Mouse (Mus musculus) stomach, embryonic 14.5 days (tissue): ENCODE data around the gene Myh14. TPM values are rescaled to one million over a fixed set of nuclear protein-coding genes. Genes with fewer than 3 reads are reported as not detected.

Experiments used
- ATAC-seq: fragments of 200-750 bp; cut with Nextera tagmentation; 2 replicates; pipeline ENCODE4 v1.8.0; 2017; ENCODE audit warnings: low read depth, moderate TSS enrichment; ENCODE audit not compliant: insufficient number of reproducible peaks, insufficient read depth, low FRiP score
- H3K27ac ChIP-seq: fragments of 300-500 bp; sonication (generic); 2 replicates; pipeline ENCODE4 v1.5.1; 2014; ENCODE audit warnings: mild to moderate bottlenecking, low read length, moderate library complexity, mixed read lengths
- H3K27me3 ChIP-seq: fragments of 300-500 bp; sonication (generic); 2 replicates; pipeline ENCODE4 v1.6.1; 2014; ENCODE audit warnings: low read length, control low read depth, mixed read lengths; ENCODE audit not compliant: control insufficient read depth, insufficient read depth
- H3K36me3 ChIP-seq: fragments of 300-500 bp; sonication (generic); 2 replicates; pipeline ENCODE4 v1.6.1; 2014; ENCODE audit warnings: mild to moderate bottlenecking, control low read depth, low read length, moderate library complexity, mixed read lengths; ENCODE audit not compliant: control insufficient read depth, insufficient read depth
- H3K4me1 ChIP-seq: fragments of 300-500 bp; sonication (generic); 2 replicates; pipeline ENCODE4 v1.6.1; 2014; ENCODE audit warnings: low read length, control low read depth, mixed read lengths; ENCODE audit not compliant: control insufficient read depth, insufficient read depth
- H3K4me2 ChIP-seq: fragments of 300-500 bp; sonication (generic); replicated peaks from 2 replicates; pipeline ENCODE4 v1.6.1; 2014; ENCODE audit warnings: low read depth, low read length, control low read depth
- H3K4me3 ChIP-seq: fragments of 300-500 bp; sonication (generic); 2 replicates; pipeline ENCODE4 v1.5.1; 2014; ENCODE audit warnings: low read depth, low read length, control low read depth
- H3K9ac ChIP-seq: fragments of 300-500 bp; sonication (generic); replicated peaks from 2 replicates; pipeline ENCODE4 v1.6.1; 2014; ENCODE audit warnings: low read depth, mild to moderate bottlenecking, control low read depth, low read length, moderate library complexity, mixed read lengths
- H3K9me3 ChIP-seq: fragments of 300-500 bp; sonication (generic); 2 replicates; pipeline ENCODE4 v1.6.1; 2016; ENCODE audit warnings: low read depth, low read length, control low read depth; ENCODE audit not compliant: control insufficient read depth
- WGBS: fragments of 180-500 bp; shearing (Covaris S2); extraction: QIAGEN DNeasy Blood & Tissue Kit; methylation state at CpG from one replicate; pipeline ENCODE4 v1.1.7; 2014; 5-methylcytosine and 5-hydroxymethylcytosine counted together
- polyA plus RNA-seq: library from polyadenylated mRNA; unstranded; fragments of >200 nt; fragmentation: Nextera tagmentation; extraction: Ambion mirVana; gene quantifications from 2 replicates; pipeline ENCODE4 v1.2.1, GENCODE M21; 2014

Gene Myh14
- polyA plus RNA-seq, 1 experiment from 2014 or later: 15.8 TPM

DNA sequence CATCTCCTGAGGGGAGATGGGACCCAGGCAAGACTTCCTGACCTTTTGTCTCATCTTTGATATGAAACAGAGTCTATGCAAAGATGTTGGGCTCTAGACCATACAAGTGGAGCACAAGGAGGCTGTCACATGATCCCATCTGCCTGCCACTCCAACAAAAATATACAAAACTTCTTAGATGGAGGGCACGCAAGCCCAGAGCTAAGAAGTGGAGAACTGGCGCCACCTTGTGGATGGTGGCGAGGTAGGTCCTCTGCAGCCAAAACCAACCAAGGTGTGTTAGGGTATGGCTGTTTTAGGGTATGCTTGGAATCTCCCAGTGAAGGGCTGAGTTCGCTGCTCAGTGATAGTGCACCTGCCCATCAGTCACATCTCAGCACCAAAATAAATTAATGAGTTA, 20.7 kb downstream of the Myh14 start:
- H3K36me3 ChIP-seq: no peaks in the 10 kb centered on the region
- WGBS: 8% methylated on average over 4 of the region's 4 CpGs
- H3K9ac ChIP-seq: no peak overlapping the region
- no peaks in the 10 kb centered on the region for H3K9me3 ChIP-seq
- H3K27ac ChIP-seq: no peak overlapping the region
- no peak for ATAC-seq
- peaks cover 8% of the 10 kb centered on the region; the same call in 1 of the 2 replicates for H3K27me3 ChIP-seq
- H3K4me1 ChIP-seq: no peaks in the 10 kb centered on the region
- no peak overlapping the region for H3K4me3 ChIP-seq
- H3K4me2 ChIP-seq: no peak overlapping the region

DNA sequence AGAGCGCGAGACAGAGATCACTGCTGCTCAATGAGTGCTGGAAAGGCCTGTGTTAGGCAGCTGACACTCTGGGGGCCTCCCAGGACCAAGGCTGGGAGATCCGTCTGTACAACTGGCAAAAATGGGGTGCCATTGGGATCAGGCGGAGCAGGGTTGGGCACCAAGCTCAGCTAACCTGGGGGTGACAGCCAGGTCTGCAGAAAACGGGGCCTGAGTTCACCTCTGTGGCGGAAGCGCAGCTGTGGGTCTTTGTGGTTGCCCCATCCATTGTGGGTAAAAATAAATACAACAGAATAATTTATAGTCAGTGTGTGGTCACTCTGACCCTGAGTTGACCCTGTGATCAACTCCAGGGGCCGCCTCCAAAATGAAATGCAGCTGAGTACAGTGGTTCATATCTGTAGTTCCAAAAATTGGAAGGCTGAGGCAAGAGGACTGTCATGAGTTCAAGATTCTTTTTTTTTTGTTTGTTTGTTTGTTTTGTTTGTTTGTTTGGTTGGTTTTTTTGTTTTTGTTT, 21.5 kb downstream of the Myh14 start:
- H3K9ac ChIP-seq: no peak overlapping the region
- H3K36me3 ChIP-seq: no peaks in the 10 kb centered on the region
- no peak overlapping the region for H3K4me3 ChIP-seq
- H3K9me3 ChIP-seq: no peaks in the 10 kb centered on the region
- H3K27ac ChIP-seq: no peak overlapping the region
- no peaks in the 10 kb centered on the region for H3K4me1 ChIP-seq
- H3K4me2 ChIP-seq: no peak overlapping the region
- no peak for ATAC-seq
- 68% methylated on average over 8 of the region's 8 CpGs for WGBS
- peaks cover 9% of the 10 kb centered on the region; the same call in 1 of the 2 replicates for H3K27me3 ChIP-seq

DNA sequence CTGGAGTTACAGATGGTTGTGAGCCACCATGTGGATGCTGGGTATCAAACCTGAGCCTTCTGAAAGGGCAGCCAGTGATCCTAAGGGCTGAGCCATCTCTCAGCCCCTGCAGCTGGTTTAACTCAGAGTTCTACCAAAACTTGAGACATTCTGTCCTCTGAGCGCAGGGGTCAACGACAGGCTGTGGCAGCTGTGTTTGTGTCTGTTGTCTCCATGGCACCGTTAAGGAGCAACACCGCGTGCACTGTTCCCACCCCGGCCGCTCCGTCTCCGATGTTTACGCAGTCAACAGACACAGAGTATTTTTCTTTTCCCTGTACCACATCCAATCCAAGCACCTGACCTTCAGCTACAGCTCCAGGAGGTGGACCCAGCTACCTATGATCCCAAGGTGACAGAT, 22.9 kb downstream of the Myh14 start:
- H3K36me3 ChIP-seq: no peaks in the 10 kb centered on the region
- no peak overlapping the region for H3K4me2 ChIP-seq
- ATAC-seq: no peak
- H3K9ac ChIP-seq: no peak overlapping the region
- H3K4me1 ChIP-seq: no peaks in the 10 kb centered on the region
- H3K27me3 ChIP-seq: peaks cover 9% of the 10 kb centered on the region; the same call in 1 of the 2 replicates
- no peak overlapping the region for H3K4me3 ChIP-seq
- H3K9me3 ChIP-seq: no peaks in the 10 kb centered on the region
- H3K27ac ChIP-seq: no peak overlapping the region
- 30% methylated on average over 10 of the region's 10 CpGs for WGBS

- WGBS: 54% methylated on average over 7 of the region's 7 CpGs
- no peak for ATAC-seq
Observed at GRCm38 (mm10) chr7:44647042-44647724, 23.5 kb downstream of the Myh14 start.

DNA sequence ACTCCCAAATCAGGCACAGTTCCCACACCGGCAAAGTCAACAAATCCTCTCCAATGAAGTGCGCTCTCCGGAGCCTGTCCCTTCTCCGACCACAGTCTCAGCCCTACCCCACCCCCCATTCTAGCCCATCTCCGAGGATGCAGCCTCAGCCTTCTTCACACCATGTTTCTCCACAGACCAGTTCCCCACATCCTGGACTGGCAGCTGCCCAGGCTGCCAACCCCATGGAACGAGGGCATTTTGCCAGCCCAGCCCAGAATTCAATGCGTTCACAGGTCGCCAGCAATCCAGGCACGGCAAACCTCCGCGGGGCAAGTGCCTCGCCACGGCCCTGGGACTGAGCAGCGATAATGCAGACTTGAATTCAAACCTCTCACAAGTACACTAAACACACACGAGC, 24.7 kb downstream of the Myh14 start:
- Histone ChIP-seq H3K36me3 (no peaks in the 10 kb centered on the region), H3K4me3 (no peak overlapping the region), H3K9ac (no peak overlapping the region), H3K4me1 (no peaks in the 10 kb centered on the region), H3K4me2 (no peak overlapping the region), H3K27me3 (peaks cover 9% of the 10 kb centered on the region; the same call in 1 of the 2 replicates), H3K27ac (no peak overlapping the region), H3K9me3 (no peaks in the 10 kb centered on the region)
- WGBS: 30% methylated on average over 15 of the region's 15 CpGs
- no peak for ATAC-seq

More at GRCm38 (mm10) chr7:44647042-44647724, 23.5 kb downstream of the Myh14 start:
- H3K4me3 ChIP-seq: no peak overlapping the region
- no peak overlapping the region for H3K9ac ChIP-seq
- no peaks in the 10 kb centered on the region for H3K9me3 ChIP-seq
- no peaks in the 10 kb centered on the region for H3K36me3 ChIP-seq
- H3K4me1 ChIP-seq: no peaks in the 10 kb centered on the region
- H3K4me2 ChIP-seq: no peak overlapping the region
- H3K27me3 ChIP-seq: peaks cover 9% of the 10 kb centered on the region; the same call in 1 of the 2 replicates
- no peak overlapping the region for H3K27ac ChIP-seq

GRCm38 (mm10) chr7:44645256-44645655, 25.4 kb downstream of the Myh14 start:
- H3K27ac ChIP-seq: no peak overlapping the region
- no peak overlapping the region for H3K4me2 ChIP-seq
- H3K9ac ChIP-seq: no peak overlapping the region
- H3K36me3 ChIP-seq: no peaks in the 10 kb centered on the region
- no peaks in the 10 kb centered on the region for H3K9me3 ChIP-seq
- WGBS: 73% methylated on average over 5 of the region's 5 CpGs
- no peak for ATAC-seq
- no peaks in the 10 kb centered on the region for H3K4me1 ChIP-seq
- H3K4me3 ChIP-seq: no peak overlapping the region
- H3K27me3 ChIP-seq: peaks cover 9% of the 10 kb centered on the region; the same call in 1 of the 2 replicates

DNA sequence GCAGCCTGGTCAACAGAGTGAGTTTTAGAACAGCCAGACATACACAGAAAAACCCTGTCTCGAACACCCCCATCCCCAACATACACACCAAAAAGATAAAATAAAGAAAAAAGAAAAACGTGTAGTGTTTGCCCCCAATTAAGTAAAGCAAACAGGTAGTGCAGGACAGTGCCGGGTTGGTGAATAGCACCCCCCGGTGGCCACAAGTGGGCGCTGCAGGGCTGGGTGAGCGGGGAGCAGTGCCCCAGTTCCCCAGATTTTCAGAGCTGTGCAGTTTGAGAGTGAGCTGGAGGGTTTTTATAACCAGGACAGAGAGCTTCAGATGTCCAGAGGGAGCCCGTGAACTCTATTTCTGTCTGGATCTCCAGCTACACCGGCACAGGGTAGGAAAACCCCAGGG, 28.8 kb downstream of the Myh14 start:
- Histone ChIP-seq H3K4me1 (no peaks in the 10 kb centered on the region), H3K27ac (no peak overlapping the region), H3K27me3 (peaks cover 18% of the 10 kb centered on the region; the same call in 1 of the 2 replicates), H3K4me2 (no peak overlapping the region), H3K9ac (no peak overlapping the region), H3K4me3 (no peak overlapping the region), H3K36me3 (no peaks in the 10 kb centered on the region), H3K9me3 (no peaks in the 10 kb centered on the region)
- 34% methylated on average over 8 of the region's 8 CpGs for WGBS
- ATAC-seq: no peak

DNA sequence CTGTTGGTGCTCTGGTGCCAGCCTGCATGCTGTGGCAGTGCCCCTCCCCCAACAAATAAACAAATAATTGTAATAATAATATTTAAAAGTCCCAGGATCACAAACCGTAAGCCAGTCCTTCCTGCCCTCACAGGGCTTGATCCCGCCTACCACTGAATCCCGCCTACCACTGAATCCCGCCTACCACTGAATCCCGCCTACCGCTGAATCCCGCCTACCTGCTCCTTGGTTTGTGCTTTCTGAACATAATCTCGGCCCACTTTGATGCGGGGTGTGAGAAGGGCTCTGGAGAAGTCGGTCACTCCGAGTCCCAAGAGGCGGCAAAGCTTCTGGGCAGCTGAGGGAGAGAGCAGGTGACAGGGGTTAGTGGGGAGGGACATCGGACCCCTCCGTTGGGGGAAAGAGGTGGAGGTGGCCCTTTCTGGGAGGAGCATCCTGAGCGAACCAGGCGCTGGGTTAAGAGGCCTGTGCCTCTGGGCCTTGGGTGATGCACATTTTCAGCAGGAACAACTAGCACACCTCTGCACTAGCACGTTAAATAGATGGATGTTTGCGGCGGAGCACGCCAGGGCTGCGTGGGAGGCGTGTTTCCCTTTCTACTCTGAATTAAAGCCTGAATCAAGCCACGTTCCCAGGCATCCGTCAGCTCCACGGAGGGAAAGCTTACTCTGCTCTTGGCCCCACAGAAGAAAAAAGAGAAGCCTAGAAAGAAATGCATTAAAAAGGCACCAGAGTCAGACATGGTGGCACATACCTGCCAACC, 29.6 kb downstream of the Myh14 start:
- 16% methylated on average over 25 of the region's 25 CpGs for WGBS
- Histone ChIP-seq H3K4me3 (0 out of 2 replicates have a peak overlapping the region, but pooled peaks have one; percentile 1), H3K27ac (no peak overlapping the region), H3K4me1 (no peaks in the 10 kb centered on the region), H3K9ac (no peak overlapping the region), H3K9me3 (no peaks in the 10 kb centered on the region), H3K4me2 (peak overlapping the region; percentile 19), H3K36me3 (no peaks in the 10 kb centered on the region), H3K27me3 (peaks cover 18% of the 10 kb centered on the region; the same call in 1 of the 2 replicates)
- no peak for ATAC-seq
